Mouse (Mus musculus) brain, embryonic 14.5 days (tissue): ENCODE data around the gene Arl5c.

Source experiments
- CTCF ChIP-seq: fragments of 200-500 bp; IDR thresholded peaks from 2 replicates; pipeline ENCODE4 v1.5.1; 2012; ENCODE audit warnings: inconsistent platforms, mild to moderate bottlenecking, moderate library complexity, borderline replicate concordance; ENCODE audit not compliant: insufficient read depth, insufficient read length; ENCODE audit errors: extremely low read depth
- POLR2A ChIP-seq: fragments of 200-500 bp; IDR thresholded peaks from 2 replicates; pipeline ENCODE4 v1.6.1; 2012; ENCODE audit warnings: mild to moderate bottlenecking, inconsistent platforms, borderline replicate concordance; ENCODE audit not compliant: poor library complexity, insufficient read depth, insufficient read length, severe bottlenecking; ENCODE audit errors: extremely low read depth

DNA sequence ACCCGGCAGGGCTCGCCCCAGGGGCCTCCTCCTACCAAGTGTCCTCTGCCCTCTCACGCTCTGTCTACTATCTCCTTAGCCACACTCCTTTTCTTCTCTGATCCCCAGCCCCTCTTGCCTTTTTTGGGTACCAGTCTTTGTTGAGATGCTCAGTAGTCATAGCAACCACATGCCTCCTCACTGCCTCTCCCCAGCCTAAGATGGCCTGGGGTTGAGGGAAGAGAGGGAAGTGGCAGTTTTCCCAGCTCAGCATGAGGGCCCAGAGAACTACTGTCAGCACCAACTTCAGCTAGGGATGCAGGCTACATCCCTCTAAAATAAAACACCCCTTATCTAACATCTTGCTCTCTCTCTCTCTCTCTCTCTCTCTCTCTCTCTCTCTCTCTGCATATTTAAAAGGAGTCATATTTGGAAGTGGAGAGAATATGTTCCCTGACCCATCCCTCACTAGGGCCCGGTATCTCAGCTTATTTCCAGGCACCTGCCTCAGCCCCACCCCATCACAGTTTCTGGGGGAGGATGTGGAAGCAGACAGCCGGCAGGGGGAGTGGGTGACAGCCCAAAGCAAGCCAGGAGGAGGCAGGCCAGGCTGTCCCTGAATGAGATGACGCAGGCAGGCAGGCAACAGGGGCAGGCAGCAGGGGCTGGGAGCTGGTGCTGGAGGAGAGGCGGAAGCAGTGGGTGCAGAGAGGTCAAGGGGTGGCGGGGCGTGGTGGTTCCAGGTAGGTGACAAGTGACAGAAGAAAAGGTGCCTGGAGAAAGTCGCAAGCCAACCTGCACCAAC lies 23.1 kb upstream of the Arl5c start:
- peak; percentile 50; the same call in 1 of the 2 replicates for TF ChIP-seq CTCF
- no peak for TF ChIP-seq POLR2A
